Mouse (Mus musculus): ENCODE data around the gene Gabrg3. TPM values are rescaled to one million over a fixed set of nuclear protein-coding genes. Genes with fewer than 3 reads are reported as not detected.

Gabrg3 gene
- total RNA-seq (2021) = 10 to 100 TPM; 21.4 to 22.0 TPM

- peak; percentile 74 for DNase-seq
- intact Hi-C loops (cut with DNase I) = loop anchor here (5.0 kb wide), 2 partner anchors 439 to 1094 kb away; no protein-coding TSS in a partner anchor
Observed at GRCm38 (mm10) chr7:57386517-57387340, at the start of gene Gabrg3. Gene Gabrg3, minus strand, starts transcription at chr7:57387188.

DNA sequence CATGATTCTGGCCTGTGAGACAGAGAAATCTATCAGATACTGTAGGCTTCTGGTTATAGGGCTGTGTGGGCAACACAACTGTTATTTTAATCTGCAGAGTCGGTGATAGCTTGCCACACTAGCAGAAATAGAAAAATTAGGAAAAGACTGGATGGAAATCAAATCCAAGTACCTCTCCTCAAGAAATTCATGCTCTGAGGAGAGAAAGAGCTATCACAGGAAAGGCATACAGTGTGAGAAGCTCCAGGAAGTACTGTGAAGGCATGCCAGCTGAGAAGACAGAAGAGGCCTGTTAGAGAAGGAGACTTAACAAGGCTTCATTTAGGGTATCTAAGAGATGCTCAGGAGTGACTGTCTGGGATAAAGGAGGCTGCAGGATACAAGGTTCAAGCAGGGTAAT lies 35.7 kb upstream of the Gabrg3 start:
- no peak for DNase-seq
- intact Hi-C loops (cut with DNase I) = no loop called here

GRCm38 (mm10) chr7:57421044-57421443 lies 34.1 kb upstream of the Gabrg3 start:
- intact Hi-C loops (cut with DNase I) = no loop called here

DNA sequence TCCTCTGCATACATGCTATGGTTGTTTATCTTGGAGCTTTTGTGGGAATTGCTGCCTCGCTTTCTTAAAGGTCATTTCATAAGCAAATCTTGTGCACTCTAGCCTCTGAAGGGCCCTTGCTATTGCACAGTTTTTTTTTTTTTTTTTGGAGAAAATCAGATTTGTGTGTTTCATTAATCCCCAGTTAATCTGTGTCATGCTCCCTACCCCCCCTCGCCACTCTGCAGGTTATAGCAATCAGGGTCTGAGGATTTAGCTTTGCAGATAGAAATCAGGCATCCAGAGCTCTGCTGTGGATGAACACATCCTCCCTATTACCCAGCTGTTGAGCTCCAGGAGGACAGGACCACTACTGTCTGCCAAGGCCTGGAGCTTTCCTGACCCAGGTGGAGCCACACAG lies 32.4 kb upstream of the Gabrg3 start, which contains the start of gene Gabrb3:
Gene Gabrb3 (plus strand): TSS at position 301 of the 400 bp plus-strand sequence.
- intact Hi-C loops (cut with DNase I) = no loop called here
- no peak for DNase-seq

More at GRCm38 (mm10) chr7:57421044-57421443, 34.1 kb upstream of the Gabrg3 start:
- no peak for DNase-seq

- intact Hi-C loops (cut with DNase I) = no loop called here
- no peak for DNase-seq
Observed at GRCm38 (mm10) chr7:57412896-57413295, 25.9 kb upstream of the Gabrg3 start.

- intact Hi-C loops (cut with DNase I) = no loop called here
- DNase-seq = peak; percentile 8
Observed at GRCm38 (mm10) chr7:57411163-57411562, 24.2 kb upstream of the Gabrg3 start.

- no peak for DNase-seq
- intact Hi-C loops (cut with DNase I) = no loop called here
Observed at GRCm38 (mm10) chr7:57393551-57393950, 6.6 kb upstream of the Gabrg3 start.

GRCm38 (mm10) chr7:57390046-57390445 lies 3.1 kb upstream of the Gabrg3 start:
- DNase-seq = no peak
- intact Hi-C loops (cut with DNase I) = no loop called here

- intact Hi-C loops (cut with DNase I) = loop anchor here (5.0 kb wide), 2 partner anchors 440 to 1095 kb away; no protein-coding TSS in a partner anchor
- no peak for DNase-seq
Observed at GRCm38 (mm10) chr7:57387341-57387654, 310 bp upstream of the Gabrg3 start.

DNA sequence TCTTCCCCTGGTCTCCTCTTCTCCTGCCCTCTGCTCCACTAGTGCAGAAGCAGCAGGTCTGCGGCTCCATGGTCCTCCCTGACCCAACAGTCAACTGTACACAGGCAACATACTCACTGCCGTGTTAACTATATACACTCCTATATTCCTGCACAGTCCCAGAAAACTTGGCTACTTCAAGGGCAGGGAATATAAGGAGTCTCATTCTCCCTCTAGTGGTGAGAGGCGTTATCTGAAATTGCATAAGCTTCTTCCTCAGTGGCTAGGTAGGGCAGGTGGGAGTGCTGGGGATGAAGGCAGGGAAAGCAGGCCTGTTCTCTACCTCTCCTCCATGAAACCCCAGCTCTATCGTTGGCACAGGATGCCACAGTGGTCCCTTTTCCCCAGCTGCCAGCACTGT lies 2.9 kb downstream of the Gabrg3 start:
- intact Hi-C loops (cut with DNase I) = loop anchor here (5.0 kb wide), 1 partner anchor 152 kb away; no protein-coding TSS in a partner anchor
- peak; percentile 4 for DNase-seq

DNA sequence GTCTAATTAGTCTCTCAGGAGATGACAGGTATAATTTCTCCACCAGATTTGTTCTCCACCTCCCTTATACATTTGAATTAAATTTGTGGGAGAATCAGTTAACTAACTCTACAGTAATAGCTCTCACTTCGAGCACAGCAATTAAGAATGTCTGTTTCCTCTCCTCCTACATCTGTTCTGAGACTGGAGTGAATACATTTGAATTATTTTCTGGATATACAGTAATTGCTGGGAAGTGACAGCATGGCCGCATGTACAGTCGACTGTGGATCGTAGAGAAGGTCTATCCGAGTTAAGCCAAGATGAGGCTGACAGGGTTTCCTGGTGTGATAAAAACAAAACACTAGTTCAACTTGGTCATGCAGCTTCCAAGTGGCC lies 21.0 kb downstream of the Gabrg3 start:
- DNase-seq = no peak
- intact Hi-C loops (cut with DNase I) = no loop called here

DNA sequence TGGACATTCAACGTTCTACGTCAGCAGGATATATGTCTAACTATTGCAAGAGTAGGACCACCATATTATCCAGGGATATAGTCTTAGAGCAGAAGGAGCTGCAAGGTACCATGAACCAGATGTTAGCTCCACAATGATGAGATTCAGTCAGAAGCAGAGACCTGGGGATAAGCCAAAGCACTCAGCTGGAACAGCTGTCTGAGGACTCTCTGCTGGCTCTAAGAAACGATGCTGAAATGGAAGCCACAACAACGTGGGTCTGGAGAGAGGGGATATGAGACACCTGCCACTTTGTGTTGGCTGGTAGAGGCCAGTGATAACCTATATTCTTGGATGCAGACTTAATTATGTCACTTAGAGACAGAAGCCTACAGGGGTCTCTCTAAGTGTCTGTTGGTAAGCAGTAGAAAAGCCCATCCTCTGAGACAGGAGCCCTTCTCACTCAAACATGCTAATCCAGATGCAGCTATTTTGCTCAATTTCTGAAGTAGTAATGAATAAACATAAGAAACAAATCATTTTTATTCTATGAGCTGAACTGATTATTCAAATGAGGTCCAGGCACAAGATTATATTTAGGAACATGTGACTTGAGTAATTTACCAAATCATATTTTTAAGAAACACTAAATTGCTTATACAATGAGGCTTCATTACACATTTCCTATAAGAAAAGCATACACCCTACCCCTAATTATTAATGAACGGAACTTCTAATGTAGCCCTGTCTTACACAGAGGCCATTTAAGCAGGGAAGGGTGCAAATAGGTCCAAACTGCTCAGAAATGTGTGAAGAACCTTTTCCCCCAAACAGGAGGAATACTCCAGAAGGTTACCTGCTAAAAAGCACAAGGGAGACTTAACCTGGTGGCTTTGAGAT lies 21.6 kb downstream of the Gabrg3 start:
- no peak for DNase-seq
- intact Hi-C loops (cut with DNase I) = no loop called here

DNA sequence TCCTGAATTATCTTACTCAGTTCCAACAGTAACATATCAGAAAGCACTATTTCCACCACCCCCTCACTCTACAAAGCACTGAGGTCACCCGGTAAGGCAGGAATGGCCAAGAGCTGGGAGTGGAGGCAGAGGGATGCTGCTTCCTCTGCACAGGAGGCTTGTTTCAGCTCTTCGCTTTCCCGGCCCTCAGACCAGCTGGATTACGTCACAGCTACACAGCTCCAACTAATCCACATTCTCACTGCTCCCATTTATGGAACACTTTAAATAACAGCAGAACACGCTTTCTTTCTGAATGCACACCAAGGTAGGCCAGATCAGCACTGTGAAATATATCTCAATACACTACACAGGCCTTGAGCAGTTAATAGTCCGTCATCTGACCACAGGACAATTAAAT lies 23.2 kb downstream of the Gabrg3 start:
- DNase-seq = no peak
- intact Hi-C loops (cut with DNase I) = no loop called here

- intact Hi-C loops (cut with DNase I) = no loop called here
- DNase-seq = no peak
Observed at GRCm38 (mm10) chr7:57357871-57358540, 29.0 kb downstream of the Gabrg3 start.

DNA sequence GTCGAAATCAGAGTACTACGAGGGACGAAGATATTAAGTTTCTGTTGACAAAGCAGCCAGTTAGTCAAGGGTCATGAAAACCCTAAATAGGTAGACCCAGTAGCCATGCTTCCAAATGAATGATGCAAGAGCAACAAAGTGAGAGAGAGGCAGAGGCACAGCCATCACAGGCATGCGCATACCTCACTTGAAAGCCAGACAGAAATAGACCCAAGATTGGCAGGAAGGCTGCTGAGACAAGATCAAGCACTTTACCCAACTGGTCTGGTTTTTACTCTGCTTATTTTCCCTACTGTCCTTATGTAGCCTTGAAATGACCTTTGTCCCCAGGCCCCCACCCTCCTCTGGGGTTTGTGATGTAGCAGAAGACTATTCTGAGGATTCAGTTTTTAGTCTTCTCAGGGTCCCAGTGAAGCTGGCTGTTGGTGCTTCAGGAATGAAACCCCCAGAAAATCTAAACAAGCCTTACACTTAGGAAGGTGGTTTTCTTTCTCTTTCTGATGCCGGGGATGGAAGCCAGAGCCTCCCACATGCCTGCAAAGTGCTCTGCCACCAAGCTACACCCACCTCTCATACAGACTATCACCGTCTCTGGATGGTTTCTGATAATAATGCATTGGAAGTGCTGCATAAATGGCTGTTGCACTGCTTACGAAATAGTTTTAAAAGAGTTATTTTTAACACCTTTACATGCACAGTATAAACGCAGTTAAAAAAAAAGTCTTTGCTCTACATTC lies 30.3 kb downstream of the Gabrg3 start:
- intact Hi-C loops (cut with DNase I) = no loop called here
- DNase-seq = no peak

- intact Hi-C loops (cut with DNase I) = no loop called here
- DNase-seq = no peak
Observed at GRCm38 (mm10) chr7:57348774-57349173, 38.2 kb downstream of the Gabrg3 start.

DNA sequence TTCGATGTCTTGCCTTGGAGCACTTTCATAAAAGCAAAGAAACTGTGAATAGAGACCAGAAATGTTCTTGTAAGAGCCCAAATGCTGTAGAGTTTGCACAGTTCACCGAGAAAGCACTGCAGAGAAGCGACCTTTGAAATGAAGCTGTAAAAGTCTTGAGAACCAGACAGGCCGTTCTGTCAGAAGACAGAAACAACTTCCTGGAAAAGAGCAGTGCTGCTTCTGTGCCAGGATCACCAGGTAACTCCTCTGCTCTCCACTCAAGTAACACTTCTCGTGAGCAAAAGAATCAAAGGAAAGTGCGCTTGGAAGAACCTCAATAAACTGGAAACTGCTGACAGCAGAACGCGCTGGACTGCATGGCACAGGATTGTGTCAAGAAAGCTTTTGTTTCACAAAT lies 45.1 kb downstream of the Gabrg3 start:
- intact Hi-C loops (cut with DNase I) = no loop called here
- no peak for DNase-seq

DNA sequence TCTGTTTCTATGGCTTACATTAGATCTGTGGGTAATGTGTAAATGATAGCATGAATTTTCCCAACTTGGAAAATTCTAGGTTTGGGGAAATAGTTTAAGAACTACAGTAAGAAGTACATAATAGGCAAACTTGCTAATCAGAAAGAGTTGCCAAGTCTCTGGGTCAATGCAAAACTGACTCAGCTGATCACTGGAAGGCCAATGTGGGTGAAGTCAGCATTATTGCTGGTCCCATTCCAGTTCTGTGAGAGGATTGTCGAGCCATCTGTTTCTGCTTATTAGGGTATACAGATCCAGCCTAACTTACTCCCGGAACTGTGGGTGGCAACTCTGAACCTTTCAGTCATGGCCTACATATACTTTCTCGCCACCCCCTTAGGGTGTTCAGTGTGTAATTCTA lies 55.8 kb downstream of the Gabrg3 start:
- DNase-seq = no peak
- intact Hi-C loops (cut with DNase I) = no loop called here

GRCm38 (mm10) chr7:57330240-57330639 lies 56.7 kb downstream of the Gabrg3 start:
- DNase-seq = no peak
- intact Hi-C loops (cut with DNase I) = no loop called here

DNA sequence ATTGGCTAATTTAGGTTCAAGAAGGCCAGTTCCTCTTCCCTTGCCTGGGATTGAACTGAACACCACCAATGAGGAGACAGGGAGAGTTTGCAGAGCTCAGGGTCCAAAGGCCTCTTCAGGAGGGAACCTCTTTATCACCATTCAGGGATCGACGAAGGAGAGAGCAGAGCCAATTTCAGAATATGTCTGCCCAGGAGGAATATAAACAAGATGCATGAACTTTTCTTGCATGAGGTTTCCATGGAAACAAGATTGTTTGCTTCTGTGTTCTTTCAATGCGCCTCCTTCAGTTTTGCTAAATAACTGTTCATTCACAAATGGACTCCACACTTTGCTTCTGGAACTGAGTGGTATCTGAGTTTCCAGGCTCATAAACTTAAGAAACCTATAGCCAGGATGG lies 62.5 kb downstream of the Gabrg3 start:
- intact Hi-C loops (cut with DNase I) = no loop called here
- no peak for DNase-seq

Measured in left cerebral cortex, postnatal 4 days (tissue).